Mouse (Mus musculus) testis, adult 2 months (tissue): ENCODE data around the gene Bad.

Experiments
- CTCF ChIP-seq: fragments of 200-500 bp; IDR thresholded peaks from 2 replicates; pipeline ENCODE4 v1.5.1; 2012; ENCODE audit warnings: low read depth, mild to moderate bottlenecking, inconsistent platforms, low read length, moderate library complexity; ENCODE audit not compliant: control insufficient read depth, insufficient read depth, insufficient replicate concordance
- POLR2A ChIP-seq: fragments of 200-500 bp; IDR thresholded peaks from 2 replicates; pipeline ENCODE4 v1.6.1; 2012; ENCODE audit warnings: low read depth, mild to moderate bottlenecking, inconsistent platforms, low read length, moderate library complexity; ENCODE audit not compliant: control insufficient read depth

DNA sequence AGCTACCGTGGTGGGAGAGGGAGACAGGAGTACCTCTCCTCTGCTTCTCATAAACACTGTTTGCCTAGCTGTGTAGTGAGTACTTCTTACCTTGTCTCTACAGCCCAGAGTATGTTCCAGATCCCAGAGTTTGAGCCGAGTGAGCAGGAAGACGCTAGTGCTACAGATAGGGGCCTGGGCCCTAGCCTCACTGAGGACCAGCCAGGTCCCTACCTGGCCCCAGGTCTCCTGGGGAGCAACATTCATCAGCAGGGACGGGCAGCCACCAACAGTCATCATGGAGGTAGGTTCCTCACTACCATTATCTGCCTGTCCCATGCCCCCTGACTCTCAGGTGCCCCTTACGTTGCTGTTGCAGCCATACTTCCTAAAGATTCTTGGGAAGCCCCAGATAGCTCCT is 1.1 kb downstream of the Bad start:
- TF ChIP-seq CTCF (no peak), POLR2A (no peak)
